Mouse (Mus musculus) ovary, adult 18-20 months (tissue): ENCODE results near the gene Thoc2.
"Not testable (repeated sequence)": the region's sequence is repeated elsewhere in the genome, so short reads cannot be mapped to it uniquely, and the experiment has no call there.

ENCODE experiments used
- DNase-seq: peaks from one replicate; pipeline ENCODE4 v3.0.0; 2022; ENCODE audit warnings: low spot score, mixed read lengths

Thoc2 gene

DNA sequence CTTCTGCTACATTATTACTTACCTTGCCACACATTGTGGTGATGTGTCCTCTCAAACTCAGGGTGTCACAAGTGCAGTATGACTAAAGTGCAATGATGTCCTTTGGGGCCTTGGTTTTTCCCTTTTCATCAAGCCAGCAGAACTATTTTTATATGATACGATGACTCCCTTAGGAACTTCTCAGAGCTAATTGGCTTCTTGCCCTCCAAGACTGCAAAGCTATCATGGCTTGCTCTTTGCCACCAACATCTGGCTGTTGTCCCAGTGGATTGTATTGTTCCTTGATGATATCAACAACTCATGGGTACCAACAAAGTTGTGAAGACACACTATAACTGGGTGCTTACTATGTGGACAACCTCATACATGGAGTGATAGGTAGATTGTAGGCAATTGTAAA is at the start of gene Thoc2:
Gene Thoc2, minus strand, starts transcription at position 101 of the 400 bp plus-strand sequence.
- DNase-seq: no peak

DNA sequence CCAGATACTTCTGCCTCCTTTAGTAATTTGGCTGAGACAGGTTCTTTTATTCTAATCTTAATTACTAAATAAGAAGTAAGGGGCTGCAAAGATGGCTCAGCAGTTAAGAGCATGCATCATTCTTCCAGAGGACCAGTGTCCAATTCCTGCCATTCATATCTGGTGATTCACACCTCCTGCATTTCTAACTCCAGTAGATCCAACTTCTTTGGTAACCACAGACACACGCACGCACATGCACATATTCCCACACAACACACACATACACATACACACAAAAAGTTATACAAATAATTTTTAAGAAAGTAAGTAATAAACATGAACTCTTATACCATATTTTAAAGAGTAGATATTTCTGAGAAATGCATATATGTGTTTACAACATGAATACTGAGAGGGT is 49.6 kb upstream of the Thoc2 start:
- DNase-seq: no peak

DNA sequence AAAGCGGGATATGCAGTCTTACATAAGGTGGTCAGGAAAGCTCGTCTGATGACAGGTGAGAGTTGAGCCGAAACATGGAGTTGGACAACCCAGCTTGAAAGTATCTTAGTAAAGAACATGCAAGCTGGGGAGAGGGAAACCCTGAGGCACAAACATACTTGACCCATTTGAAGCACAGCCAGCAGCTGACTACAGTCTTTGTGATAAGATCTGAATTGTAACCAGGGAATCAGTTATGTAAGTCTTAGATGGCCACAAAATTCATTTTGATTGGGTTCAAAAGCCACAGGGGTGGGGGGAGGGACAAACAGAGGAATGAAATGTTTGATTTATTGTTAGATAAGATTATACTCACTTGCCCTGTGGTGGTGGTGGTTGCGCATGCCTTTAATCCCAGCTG is 48.9 kb upstream of the Thoc2 start:
- no peak for DNase-seq

DNA sequence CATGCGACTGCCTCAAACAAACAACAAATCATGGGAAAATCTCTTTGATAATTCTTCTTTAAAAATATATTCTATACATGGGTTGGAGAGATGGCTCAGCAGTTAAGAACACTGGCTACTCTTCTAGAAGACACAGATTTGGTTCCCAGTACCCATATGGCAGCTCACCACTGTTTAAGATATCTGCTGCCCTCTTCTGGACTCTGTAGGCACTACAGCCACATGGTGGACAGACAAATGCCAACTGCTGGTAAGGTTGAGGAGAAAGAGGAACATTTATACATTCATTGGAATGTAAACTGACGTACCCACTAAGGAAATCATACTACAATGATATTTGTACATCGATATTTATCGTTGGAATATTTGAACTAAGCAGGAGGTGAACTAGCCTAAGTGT is 36.7 kb upstream of the Thoc2 start:
- DNase-seq: no peak

DNA sequence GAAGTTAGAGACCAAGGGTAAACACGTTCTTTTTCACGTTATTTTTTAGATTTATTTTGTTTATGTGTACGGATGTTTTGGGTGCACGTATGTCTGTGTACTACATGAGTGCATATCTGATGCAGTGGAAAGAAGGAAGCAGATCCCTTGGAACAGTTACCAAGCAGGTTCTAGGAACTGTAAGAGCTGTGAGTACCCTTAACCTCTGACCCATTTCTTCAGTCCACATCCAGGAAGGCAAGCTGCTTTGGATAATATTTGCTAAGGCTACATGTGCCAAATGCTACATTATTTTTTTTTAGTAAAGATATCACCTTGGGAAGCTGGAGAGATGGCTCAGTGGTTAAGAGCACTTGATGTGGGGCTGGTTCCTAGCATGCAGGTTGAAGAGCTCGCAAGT is 21.4 kb upstream of the Thoc2 start:
- no peak for DNase-seq

DNA sequence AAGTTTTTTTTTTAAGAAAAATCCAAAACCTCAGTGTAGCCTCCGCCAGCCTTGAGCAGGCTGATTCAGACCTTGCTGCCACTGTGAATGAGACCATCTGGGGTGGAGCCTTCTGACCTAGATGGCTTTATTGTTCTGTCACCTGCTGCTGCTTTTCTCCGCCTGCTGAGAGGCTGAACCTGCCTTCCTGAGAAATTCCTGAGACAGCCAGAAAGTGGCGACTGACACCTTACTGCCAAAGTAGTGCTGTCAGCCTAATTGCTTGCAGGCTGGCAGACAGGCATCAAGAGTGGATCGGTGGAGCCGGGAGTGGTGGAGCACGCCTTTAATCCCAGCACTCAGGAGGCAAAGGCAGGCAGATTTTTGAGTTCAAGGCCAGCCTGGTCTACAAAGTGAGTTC is 11.3 kb upstream of the Thoc2 start:
- not testable (repeated sequence) for DNase-seq

DNA sequence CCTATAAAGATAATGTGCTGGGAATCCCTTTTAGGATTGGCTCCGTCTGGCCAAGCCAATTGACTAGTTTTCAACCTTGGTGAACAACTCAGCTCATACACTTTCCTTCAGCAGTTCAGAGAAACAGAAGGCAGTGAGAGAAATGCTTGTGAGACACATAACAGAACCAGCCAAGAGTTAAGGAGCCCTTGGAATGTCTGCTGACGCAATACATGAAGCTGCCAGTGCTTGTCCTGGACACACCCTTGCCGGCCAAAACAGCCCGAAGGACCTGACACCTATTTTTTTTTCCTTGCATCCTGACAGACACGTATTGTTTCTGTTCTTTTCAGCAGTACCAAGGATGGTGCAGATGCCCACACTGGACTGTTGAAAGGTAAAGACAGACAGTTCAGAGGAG is 4.2 kb upstream of the Thoc2 start:
- DNase-seq: no peak

DNA sequence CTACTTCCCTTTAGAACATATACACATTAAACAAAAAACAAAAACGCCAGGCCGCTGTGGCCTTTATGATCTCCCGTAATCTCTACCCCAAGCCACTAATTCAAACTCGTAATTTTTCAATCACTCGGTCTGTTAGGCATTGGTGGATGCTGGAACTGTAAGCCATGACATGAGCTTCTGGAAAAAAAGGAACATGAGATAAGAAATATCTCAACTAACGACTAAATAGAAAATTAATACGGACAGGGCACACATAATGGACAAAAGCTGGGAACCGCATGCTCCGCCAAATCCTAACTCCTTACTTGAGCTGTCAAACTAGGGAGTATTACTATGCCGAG is 8.4 kb downstream of the Thoc2 start:
- no peak for DNase-seq

DNA sequence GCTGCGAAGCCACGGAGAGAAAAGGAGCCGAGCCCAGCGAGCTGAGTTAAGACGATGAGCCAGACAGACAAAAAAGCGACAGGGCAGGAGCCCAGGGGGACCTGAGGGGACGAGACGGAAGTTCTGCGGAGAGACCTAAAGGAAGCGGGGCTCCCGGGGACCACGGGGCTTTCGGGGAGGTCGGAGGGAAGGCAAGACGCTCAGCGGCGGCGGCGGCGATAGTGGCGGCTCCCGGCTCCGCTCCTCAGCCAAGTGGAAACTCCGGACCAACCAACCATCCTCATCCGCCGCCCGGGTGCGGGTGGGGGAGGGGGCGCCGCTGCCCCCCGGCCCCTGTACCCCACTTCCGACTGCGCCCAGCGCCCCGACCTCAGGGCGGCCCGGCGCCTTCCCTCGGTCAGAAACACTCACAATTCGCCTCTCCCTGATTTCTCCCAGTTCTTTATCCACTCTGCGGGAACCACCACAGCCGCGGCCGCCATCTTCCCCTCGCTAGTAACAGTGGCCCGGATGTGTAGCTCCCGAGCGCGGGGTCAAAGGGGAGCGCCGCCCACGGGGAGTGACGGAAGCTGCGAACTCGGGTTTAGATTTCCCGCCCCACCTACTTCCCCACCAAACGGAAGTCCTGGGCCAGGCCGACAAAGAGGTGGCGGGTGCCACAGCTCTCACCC is 8.9 kb downstream of the Thoc2 start:
- DNase-seq: peak; percentile 79

DNA sequence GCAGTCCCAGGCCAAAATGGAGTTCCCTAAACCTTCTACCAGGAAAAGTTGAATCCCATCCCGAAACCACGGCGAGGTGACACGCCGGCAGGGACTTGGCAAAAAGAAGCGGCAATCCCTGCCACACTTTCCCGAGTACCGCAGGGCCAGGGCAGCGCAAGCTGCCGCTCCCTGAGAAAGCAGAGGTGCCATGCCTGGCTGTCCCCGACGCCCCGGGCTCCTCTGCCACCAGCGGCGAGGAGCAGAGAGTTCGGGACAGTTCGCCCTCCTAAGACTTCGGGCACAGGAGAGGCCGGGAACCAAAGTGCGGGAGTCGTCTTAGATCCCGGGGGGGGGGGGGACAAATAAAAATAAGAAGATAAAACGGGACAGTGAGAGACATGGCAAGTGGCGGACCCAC is 9.5 kb downstream of the Thoc2 start:
- DNase-seq: no peak

DNA sequence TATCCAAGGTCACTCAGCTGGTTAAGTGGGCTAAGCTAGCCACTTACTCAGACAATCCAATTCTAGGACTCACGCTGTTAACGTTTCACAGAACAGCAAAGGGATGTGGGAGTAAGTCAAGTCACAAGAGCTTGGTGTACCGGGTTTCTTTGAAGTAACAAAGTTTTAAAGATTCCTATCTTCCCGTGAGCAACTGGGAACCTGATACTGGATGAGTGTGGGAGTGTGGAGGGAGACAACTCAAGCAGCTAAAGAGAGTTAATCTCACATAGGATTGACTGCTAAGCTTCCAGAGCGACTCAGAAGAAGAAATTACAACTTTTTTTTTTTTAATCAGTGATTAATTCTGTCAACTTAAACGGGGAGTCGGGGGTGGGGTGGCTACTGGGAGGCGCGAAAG is 10.0 kb downstream of the Thoc2 start:
- DNase-seq: no peak

DNA sequence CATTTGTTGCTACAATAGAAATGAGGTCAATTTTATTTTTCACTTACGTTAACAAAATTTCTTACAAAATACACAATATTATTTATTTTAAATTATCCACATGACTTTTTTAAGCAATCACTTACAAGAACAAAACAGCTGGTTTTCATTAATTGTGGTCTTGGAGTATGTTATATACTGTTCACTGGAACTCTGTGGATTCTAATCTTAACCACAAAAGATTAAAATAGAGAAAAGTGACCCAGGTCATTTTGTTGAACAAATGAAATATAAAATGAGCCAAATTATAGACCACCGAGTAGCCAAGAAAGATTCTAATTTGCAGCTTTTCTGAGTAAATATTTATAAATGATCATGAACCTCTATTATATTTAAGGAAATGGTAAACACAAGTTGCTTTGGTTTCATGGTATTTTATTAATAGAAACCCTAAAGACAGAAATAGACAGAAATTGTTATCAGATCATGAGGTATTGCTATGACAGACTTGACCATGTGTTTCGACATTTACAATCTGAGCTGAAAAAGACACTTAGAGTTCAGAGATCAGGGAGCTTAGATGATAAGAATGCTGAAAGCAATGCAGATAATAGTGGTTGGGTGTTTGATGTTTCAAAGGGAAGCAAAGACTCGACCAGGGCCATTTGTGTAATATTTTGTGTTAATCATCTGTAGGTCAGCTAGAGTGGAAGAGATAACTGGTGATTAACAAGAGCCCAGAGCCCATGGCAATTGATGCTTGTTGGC is 35.5 kb downstream of the Thoc2 start:
- DNase-seq: no peak

DNA sequence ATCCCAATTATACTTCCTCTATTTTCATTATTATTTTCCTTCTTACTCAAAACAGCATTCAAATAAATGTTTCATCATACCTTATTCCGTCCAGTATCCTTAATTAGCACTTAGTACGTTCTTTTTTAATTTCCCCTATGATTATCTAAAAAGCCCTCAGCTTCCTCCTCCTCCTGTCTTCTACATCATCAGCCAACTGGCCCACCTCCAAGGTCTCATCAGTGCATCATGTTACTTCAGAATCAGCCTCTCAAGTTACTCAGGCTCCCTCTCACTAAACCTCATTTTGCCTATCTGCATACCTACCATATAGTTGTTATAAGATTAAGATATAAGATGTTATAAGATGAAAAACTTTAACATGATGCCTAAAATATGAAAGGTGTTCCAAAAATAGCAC is 43.9 kb downstream of the Thoc2 start:
- DNase-seq: no peak

DNA sequence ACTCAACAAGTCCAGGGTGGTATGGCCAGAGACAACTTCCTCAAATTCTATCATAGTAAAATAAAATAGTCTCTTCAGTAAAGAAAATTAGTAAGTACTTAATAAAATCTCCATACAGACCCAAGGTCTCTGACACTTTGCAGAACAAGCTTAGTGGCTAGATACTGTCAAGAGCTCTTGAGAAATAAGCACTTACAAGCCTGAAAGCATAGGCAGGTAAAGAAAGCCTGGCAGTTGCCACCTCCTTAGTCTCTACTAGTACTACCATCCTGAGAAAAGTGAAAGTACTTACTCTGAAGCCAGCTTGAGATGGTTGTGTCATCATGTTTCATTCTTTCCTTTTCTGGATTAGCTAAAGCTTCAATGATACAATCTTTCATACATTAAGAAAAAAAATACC is 82.7 kb downstream of the Thoc2 start:
- DNase-seq: no peak

DNA sequence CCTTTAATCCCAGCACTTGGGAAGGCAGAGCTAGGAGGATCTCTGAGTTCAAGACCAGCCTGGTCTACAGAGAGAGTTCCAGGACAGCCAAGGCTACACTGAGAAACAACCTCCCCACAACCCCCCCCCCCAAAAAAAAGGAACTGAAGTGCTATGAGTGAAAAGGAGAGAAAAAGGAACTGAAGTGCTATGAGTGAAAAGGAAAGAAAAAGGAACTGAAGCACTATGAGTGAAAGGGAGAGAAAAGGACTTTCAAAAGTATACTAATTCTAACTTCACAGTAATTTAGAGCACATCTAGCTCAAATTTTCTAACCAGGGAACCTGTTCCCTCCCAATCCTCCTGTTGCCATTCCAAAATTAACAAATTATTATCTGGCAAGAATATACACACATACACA is 114.9 kb downstream of the Thoc2 start:
- no peak for DNase-seq

DNA sequence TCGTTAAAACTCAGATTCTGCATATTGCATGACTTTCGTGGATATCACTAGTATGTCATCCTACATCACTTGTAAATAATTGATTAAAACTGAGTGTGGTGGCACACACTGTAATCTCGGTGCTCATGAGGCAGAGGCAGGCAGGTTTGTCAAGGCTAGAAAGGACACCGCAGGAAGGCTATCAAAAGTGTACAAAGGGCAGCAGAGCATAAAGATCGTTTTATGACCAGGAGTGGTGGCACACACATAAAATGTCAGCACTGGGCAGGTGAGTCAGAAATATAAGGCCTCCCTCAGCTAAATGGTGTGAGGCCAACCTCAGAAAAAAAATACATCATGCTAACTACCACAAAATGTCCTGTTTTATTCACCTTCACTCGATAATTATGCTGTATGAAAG is 127.2 kb downstream of the Thoc2 start:
- DNase-seq: no peak
